Mouse (Mus musculus): ENCODE results near the gene Ugt1a1. TPM values are rescaled to one million over a fixed set of nuclear protein-coding genes. Genes with fewer than 3 reads are reported as not detected.
A peak's percentile ranks its signal among the peaks of the same experiment; 100 is the strongest.

Gene Ugt1a1
- polyA plus RNA-seq, 1 experiment from 2014 or later: not detected

GRCm38 (mm10) chr1:88264869-88265240 lies 53.1 kb downstream of the Ugt1a1 start:
- Histone ChIP-seq H3K27ac (ENCODE audit: low read length) (no peak overlapping the region), H3K27me3 (ENCODE audit: control insufficient read depth, insufficient read depth, low read depth, low read length) (no peaks in the 10 kb centered on the region), H3K4me2 (ENCODE audit: low read length) (no peak overlapping the region), H3K36me3 (ENCODE audit: control insufficient read depth, insufficient read depth, low read length) (peaks cover 93% of the 10 kb centered on the region), H3K4me3 (ENCODE audit: low read depth, low read length) (no peak overlapping the region), H3K9ac (ENCODE audit: low read depth, low read length) (no peak overlapping the region), H3K9me3 (replicated peaks; ENCODE audit: control insufficient read depth, low read length, poor library complexity, severe bottlenecking) (no peaks in the 10 kb centered on the region), H3K4me1 (ENCODE audit: control insufficient read depth, insufficient read depth, low read length) (no peaks in the 10 kb centered on the region)
- ATAC-seq: no peak
- WGBS: 82% methylated on average over 4 of the region's 4 CpGs

GRCm38 (mm10) chr1:88266123-88266522 lies 54.4 kb downstream of the Ugt1a1 start:
- Histone ChIP-seq H3K27ac (ENCODE audit: low read length) (no peak overlapping the region), H3K4me2 (ENCODE audit: low read length) (no peak overlapping the region), H3K9ac (ENCODE audit: low read depth, low read length) (no peak overlapping the region), H3K27me3 (ENCODE audit: control insufficient read depth, insufficient read depth, low read depth, low read length) (no peaks in the 10 kb centered on the region), H3K36me3 (ENCODE audit: control insufficient read depth, insufficient read depth, low read length) (peaks cover 88% of the 10 kb centered on the region), H3K9me3 (replicated peaks; ENCODE audit: control insufficient read depth, low read length, poor library complexity, severe bottlenecking) (no peaks in the 10 kb centered on the region), H3K4me1 (ENCODE audit: control insufficient read depth, insufficient read depth, low read length) (no peaks in the 10 kb centered on the region), H3K4me3 (ENCODE audit: low read depth, low read length) (no peak overlapping the region)
- WGBS: 91% methylated on average over 13 of the region's 13 CpGs
- no peak for ATAC-seq

- Histone ChIP-seq H3K27me3 (ENCODE audit: control insufficient read depth, insufficient read depth, low read depth, low read length) (no peaks in the 10 kb centered on the region), H3K9me3 (replicated peaks; ENCODE audit: control insufficient read depth, low read length, poor library complexity, severe bottlenecking) (no peaks in the 10 kb centered on the region), H3K4me1 (ENCODE audit: control insufficient read depth, insufficient read depth, low read length) (no peaks in the 10 kb centered on the region), H3K4me2 (ENCODE audit: low read length) (no peak overlapping the region), H3K27ac (ENCODE audit: low read length) (no peak overlapping the region), H3K9ac (ENCODE audit: low read depth, low read length) (no peak overlapping the region), H3K36me3 (ENCODE audit: control insufficient read depth, insufficient read depth, low read length) (peaks cover 78% of the 10 kb centered on the region), H3K4me3 (ENCODE audit: low read depth, low read length) (no peak overlapping the region)
- peak; percentile 1; the same call in 1 of the 2 replicates for ATAC-seq
- 95% methylated on average over 6 of the region's 6 CpGs for WGBS
Observed at GRCm38 (mm10) chr1:88267489-88267888, 55.7 kb downstream of the Ugt1a1 start.

- Histone ChIP-seq H3K4me2 (ENCODE audit: low read length) (no peak overlapping the region), H3K27ac (ENCODE audit: low read length) (no peak overlapping the region), H3K9ac (ENCODE audit: low read depth, low read length) (no peak overlapping the region), H3K36me3 (ENCODE audit: control insufficient read depth, insufficient read depth, low read length) (peaks cover 76% of the 10 kb centered on the region), H3K27me3 (ENCODE audit: control insufficient read depth, insufficient read depth, low read depth, low read length) (no peaks in the 10 kb centered on the region), H3K4me1 (ENCODE audit: control insufficient read depth, insufficient read depth, low read length) (no peaks in the 10 kb centered on the region), H3K4me3 (ENCODE audit: low read depth, low read length) (no peak overlapping the region), H3K9me3 (replicated peaks; ENCODE audit: control insufficient read depth, low read length, poor library complexity, severe bottlenecking) (no peaks in the 10 kb centered on the region)
- 86% methylated on average over 6 of the region's 6 CpGs for WGBS
- ATAC-seq: no peak
Observed at GRCm38 (mm10) chr1:88268070-88268469, 56.3 kb downstream of the Ugt1a1 start.

Other genes with a start within 250 kb of the Ugt1a1 start
- 20.8 and 22.7 TPM in 2 replicates for gene Usp40, start 203.4 kb upstream of the Ugt1a1 start, polyA plus RNA-seq (2015; fragmentation: Nextera tagmentation; extraction: Ambion mirVana)
- not detected in 2 replicates for gene Ugt1a10, start 156.6 kb upstream of the Ugt1a1 start, polyA plus RNA-seq (2015; fragmentation: Nextera tagmentation; extraction: Ambion mirVana)
- not detected in 2 replicates for gene Ugt1a9, start 141.2 kb upstream of the Ugt1a1 start, polyA plus RNA-seq (2015; fragmentation: Nextera tagmentation; extraction: Ambion mirVana)
- not detected in 2 replicates for gene Ugt1a8, start 124.1 kb upstream of the Ugt1a1 start, polyA plus RNA-seq (2015; fragmentation: Nextera tagmentation; extraction: Ambion mirVana)
- gene Ugt1a7c, start 116.9 kb upstream of the Ugt1a1 start, polyA plus RNA-seq (2015; fragmentation: Nextera tagmentation; extraction: Ambion mirVana): 0.94 and 1.1 TPM in 2 replicates
- gene Ugt1a6b, start 108.7 kb upstream of the Ugt1a1 start, polyA plus RNA-seq (2015; fragmentation: Nextera tagmentation; extraction: Ambion mirVana): 0.50 and 0.60 TPM in 2 replicates
- 2.3 and 2.5 TPM in 2 replicates for gene Ugt1a6a, start 77.2 kb upstream of the Ugt1a1 start, polyA plus RNA-seq (2015; fragmentation: Nextera tagmentation; extraction: Ambion mirVana)
- not detected in 2 replicates for gene Ugt1a5, start 45.9 kb upstream of the Ugt1a1 start, polyA plus RNA-seq (2015; fragmentation: Nextera tagmentation; extraction: Ambion mirVana)
- gene Ugt1a2, start 11.4 kb upstream of the Ugt1a1 start, polyA plus RNA-seq (2015; fragmentation: Nextera tagmentation; extraction: Ambion mirVana): not detected in 2 replicates
- 12.8 and 13.1 TPM in 2 replicates for gene Dnajb3, start 6.2 kb upstream of the Ugt1a1 start, polyA plus RNA-seq (2015; fragmentation: Nextera tagmentation; extraction: Ambion mirVana)
- gene Mroh2a, start 15.0 kb downstream of the Ugt1a1 start, polyA plus RNA-seq (2015; fragmentation: Nextera tagmentation; extraction: Ambion mirVana): 0.75 and 0.92 TPM in 2 replicates
- gene Hjurp, start 65.7 kb downstream of the Ugt1a1 start, polyA plus RNA-seq (2015; fragmentation: Nextera tagmentation; extraction: Ambion mirVana): 77.3 and 87.0 TPM in 2 replicates
- 0.11 and 0.17 TPM in 2 replicates for gene Trpm8, start 65.7 kb downstream of the Ugt1a1 start, polyA plus RNA-seq (2015; fragmentation: Nextera tagmentation; extraction: Ambion mirVana)
- gene Spp2, start 195.0 kb downstream of the Ugt1a1 start, polyA plus RNA-seq (2015; fragmentation: Nextera tagmentation; extraction: Ambion mirVana): 0.74 and 1.8 TPM in 2 replicates

All from midbrain, embryonic 16.5 days (tissue).